Mouse (Mus musculus) neural tube, embryonic 10.5 days (tissue): ENCODE measurements at regions not wholly inside any gene's neighbourhood (a gene's known extent, or its start where the extent isn't known, plus 50 kb on each side); places are given as distances from the start of the nearest gene placed in this dataset.
A peak's percentile ranks its signal among the peaks of the same experiment; 100 is the strongest.

Source experiments
- DNase-seq: peaks from one replicate; pipeline ENCODE4 v3.0.0-alpha.2; 2017; ENCODE audit warnings: low spot score; ENCODE audit errors: extremely low spot score

DNA sequence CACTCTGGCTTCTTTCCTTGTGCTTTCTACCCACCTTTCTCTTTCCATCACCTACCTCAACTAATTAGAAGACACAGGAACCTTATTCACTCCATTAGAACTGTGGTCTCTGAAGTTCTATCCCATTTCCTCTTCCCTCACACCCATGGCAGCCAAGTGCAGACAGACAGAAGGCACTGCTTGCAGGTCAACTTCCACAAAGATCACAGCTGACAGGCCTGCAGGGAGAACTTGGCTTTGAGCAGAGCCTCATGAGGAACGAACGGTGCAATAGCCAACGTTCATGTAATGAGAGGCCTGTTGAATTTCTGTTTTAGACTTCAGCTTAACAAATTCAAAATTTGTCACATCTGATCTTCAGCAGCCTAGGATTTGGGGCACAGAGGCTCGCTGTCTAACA lies 217.5 kb upstream of the Ankrd55 start:
- DNase-seq: no peak

- DNase-seq: no peak
Observed at GRCm38 (mm10) chr13:112071209-112071955, 216.9 kb upstream of the Ankrd55 start.

GRCm38 (mm10) chr13:112071956-112072314 lies 216.3 kb upstream of the Ankrd55 start:
- no peak for DNase-seq

DNA sequence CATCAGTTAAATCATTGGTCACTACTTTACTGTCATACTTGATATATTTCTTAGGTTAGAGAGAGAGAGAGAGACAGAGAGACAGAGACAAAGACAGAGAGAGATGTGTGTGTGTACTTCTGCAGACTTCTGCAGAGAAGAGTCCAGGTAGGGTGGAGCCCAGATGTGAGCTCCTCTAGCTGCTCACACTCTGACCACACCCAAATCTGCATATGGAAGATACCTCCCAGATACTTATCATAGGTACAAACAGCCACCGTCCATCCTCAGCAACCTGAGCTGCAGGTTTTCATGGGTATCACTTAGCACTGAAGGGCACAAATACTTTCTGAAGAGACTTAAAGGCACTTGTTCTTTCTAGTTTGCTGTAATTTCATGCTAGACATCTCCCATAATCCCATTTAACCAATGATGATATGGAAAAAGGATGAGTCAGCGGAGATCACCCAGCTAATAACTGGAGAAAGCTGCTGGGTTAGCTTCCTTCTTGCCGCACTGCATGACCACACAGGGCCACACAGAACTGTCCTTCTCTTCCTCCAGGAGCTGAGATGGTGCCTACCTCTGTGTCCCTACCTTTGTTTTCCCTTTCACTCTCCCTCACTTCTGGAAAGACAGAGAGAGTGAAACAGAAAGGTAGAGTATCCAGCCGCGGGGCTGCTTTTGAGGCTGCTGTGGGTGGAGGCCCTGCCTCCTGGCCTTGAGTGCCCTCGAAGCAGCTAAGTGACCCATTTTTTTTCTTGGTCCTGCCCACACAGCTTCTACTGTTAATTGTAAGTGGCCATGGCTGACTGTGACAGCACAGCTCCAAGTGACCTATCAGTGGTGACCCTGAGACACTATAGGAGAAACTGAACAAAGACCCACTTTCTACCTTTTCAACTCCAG lies 214.5 kb upstream of the Ankrd55 start:
- DNase-seq: no peak

GRCm38 (mm10) chr13:112075847-112076479 lies 212.3 kb upstream of the Ankrd55 start:
- DNase-seq: no peak

DNA sequence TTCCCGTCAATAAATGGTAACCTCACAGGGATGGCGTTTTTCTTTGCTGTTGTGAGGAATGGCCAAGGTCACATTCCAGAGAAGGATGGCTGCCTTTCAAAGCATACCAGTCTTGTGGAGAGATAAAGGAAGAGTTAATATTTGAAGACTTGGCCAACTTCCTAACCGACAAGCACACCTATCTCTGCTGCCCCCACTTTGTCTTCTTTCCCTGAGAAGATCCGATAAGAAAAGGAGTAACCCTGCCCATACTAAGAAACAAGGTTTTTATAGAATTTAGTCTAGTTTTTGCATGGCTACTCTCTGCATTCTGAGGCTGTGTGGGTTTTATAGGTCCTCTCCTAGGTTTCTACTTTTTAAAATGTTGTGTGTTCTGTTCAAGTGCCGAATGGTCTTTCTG lies 210.2 kb upstream of the Ankrd55 start:
- no peak for DNase-seq

GRCm38 (mm10) chr13:112081935-112082334 lies 206.3 kb upstream of the Ankrd55 start:
- DNase-seq: no peak

DNA sequence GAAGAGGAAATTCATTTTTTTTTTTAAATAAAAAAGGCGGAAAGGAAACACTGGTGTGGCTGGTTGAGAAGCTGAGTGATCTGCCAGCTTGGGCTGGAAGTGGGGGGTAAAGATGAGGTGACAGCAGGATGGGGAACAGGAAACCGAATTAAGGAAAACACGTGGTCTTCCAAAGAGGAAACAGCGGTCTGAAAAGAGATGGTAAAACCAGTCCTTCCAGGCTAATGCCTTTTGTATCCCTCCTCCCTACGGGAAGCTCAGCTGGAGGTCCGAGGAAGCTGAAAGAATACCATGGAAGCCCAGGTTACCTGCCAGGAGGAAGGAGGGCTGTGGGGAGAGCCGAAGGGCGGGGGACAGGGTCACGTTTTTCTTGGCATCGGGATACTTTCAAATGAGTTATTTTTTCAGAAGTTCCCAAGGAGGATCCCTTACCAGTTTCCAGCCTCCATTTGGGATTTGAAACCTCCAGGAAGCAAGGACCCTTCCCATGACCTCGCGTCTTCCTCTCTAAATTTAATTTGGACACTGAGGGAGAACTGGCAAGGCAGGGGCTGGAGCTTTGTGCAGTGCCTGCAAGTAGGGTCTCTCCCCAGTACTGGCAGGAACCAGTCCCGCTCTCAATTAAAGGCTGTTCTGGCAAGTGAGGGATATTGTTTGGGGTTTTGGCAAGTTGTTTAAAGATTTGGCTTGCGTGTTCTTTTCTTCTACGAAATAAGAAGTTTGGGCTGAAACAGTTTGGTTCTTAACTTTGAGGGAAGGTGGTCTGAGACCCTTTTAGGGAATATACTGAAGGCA lies 203.6 kb upstream of the Ankrd55 start:
- no peak for DNase-seq

DNA sequence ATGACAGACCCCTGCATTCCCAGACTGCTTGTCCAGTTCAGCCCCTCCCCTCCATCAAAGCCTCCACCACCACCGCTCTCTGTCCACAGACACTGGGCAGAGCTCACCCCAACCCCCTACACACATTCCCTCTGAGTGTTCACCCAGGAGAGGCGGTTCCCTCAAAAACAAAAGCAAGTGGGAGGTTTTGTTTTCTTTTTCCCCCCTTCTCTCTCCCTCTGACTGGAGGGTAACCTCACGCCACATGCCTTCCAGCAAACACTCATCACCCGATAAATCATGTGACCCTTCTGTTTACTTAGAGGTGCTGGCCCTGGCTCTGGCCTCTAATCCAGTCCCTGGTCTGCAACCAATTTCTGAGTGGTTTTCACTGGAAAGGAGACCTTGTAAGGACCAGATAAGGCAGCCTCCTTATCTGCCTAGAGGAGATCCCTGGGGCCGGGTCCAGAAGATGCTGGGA lies 199.9 kb upstream of the Ankrd55 start:
- peak; percentile 61 for DNase-seq

DNA sequence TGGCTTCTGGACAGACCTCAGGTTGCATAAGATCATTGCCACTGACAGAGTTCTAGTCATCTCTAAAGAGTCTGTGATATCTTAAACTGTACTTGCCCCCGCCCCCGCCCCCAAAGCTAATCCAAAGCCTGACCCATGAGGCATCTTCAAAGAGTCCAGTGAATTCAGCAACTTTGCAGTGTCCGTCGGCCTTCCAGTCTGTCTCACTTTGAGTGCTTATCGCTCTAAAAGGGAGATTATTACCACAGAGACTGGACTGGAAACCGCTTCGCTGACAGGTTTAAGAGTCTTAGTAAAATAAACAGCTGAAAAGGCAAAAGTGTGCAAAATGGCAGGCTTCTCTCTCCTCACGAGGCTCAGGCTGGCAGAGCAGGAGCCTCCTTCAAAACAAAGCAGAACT lies 197.5 kb upstream of the Ankrd55 start:
- no peak for DNase-seq

GRCm38 (mm10) chr13:112095595-112096139 lies 192.6 kb upstream of the Ankrd55 start:
- DNase-seq: no peak

- peak; percentile 25 for DNase-seq
Observed at GRCm38 (mm10) chr13:112099953-112100591, 188.2 kb upstream of the Ankrd55 start.

DNA sequence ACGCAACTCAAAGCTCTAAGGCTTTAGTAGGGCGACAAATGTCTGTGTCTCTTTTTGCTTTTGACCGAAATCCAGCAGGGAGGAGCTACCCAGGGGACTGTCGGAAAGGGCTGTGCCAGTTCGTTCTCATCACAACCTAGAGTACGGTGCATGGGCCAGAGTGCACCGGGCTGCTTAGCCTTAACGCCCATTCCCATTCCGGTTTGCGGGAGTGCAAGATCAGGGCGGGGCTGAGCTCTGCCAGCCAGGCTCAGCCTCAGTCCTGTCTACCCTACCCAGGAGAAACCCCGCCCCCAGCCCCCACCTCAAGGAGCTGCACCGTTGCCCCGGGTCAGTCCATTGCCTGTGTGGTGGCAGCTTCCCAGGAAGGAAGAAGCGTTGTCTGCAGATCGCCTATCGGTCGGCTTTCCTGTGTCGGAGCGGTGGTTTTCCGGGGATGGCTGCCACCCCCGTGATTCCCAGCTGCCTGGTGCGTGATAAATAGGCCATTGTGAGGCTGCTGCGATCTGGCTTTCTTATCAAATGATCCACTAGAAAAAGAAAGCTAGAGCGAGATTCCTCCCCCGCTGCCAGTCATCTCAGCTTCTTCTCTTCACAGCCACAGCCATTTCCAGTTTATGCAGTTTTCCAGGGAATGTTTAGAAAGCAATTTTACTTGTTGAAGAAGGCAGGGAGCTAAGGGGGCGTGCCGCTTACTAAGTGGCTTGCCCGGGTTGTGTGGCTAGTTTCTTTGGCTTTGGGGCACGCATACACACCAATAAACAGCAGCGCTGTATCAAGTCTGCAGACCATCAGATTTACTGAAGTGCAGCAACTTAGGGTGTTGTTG lies 187.4 kb upstream of the Ankrd55 start:
- DNase-seq: peak; percentile 82

- no peak for DNase-seq
Observed at GRCm38 (mm10) chr13:112101421-112101756, 186.9 kb upstream of the Ankrd55 start.

GRCm38 (mm10) chr13:112105953-112106352 lies 182.3 kb upstream of the Ankrd55 start:
- DNase-seq: no peak

GRCm38 (mm10) chr13:112114741-112115201 lies 173.5 kb upstream of the Ankrd55 start:
- DNase-seq: no peak

DNA sequence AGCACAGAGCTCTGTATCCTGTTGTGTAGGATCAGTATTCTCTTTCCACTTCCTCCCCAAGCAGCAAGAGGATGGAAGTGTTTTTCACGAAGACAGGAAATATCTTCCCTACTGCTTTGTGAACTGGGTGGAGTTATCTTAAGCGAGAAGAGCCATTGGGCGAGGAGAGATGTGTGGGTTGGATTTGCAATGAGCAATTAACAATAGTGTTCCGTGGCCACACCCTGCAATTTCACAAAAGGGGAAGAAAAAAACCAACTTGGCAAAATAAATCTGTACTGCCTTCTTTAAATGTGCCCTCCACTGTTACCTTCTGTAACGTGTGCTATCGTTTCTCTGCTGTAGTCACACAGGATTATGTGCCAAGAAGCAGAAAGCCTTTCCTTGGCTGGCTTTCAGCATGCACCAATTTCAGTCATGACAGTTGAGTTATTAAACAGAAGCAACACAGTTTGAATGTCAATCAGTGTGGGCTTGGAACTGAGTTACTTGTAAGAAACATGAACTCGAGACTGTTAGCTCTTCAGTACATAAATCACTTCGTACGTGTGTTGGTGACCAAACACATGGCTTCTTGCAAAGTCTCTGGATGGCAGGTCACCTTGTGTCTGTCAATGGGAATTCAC lies 172.0 kb upstream of the Ankrd55 start:
- no peak for DNase-seq

- DNase-seq: no peak
Observed at GRCm38 (mm10) chr13:112118564-112118963, 169.7 kb upstream of the Ankrd55 start.

GRCm38 (mm10) chr13:112119611-112120041 lies 168.6 kb upstream of the Ankrd55 start:
- no peak for DNase-seq
